Mouse (Mus musculus) lung, postnatal 0 days (tissue): ENCODE results near the gene Shroom2. TPM values are rescaled to one million over a fixed set of nuclear protein-coding genes. Genes with fewer than 3 reads are reported as not detected.

Experiments
- ATAC-seq: fragments of 200-750 bp; cut with Nextera tagmentation; 2 replicates; pipeline ENCODE4 v1.8.0; 2017; ENCODE audit warnings: moderate library complexity
- DNase-seq: peaks from one replicate; pipeline ENCODE4 v3.0.0-alpha.2; 2016; ENCODE audit warnings: low spot score
- H3K27ac ChIP-seq: fragments of 300-500 bp; sonication (generic); 2 replicates; pipeline ENCODE4 v1.5.1; 2014; ENCODE audit warnings: antibody characterized with exemption, mild to moderate bottlenecking, low read length, mixed read lengths
- H3K27me3 ChIP-seq: fragments of 300-500 bp; sonication (generic); replicated peaks from 2 replicates; pipeline ENCODE4 v1.6.1; 2014; ENCODE audit warnings: low read length, mixed read lengths; ENCODE audit not compliant: insufficient read depth
- H3K36me3 ChIP-seq: fragments of 300-500 bp; sonication (generic); 2 replicates; pipeline ENCODE4 v1.6.1; 2014; ENCODE audit warnings: low read length, mixed read lengths; ENCODE audit not compliant: insufficient read depth
- H3K4me1 ChIP-seq: fragments of 300-500 bp; sonication (generic); 2 replicates; pipeline ENCODE4 v1.6.1; 2014; ENCODE audit warnings: antibody characterized with exemption, low read depth, low read length, mixed read lengths; ENCODE audit not compliant: insufficient read depth
- H3K4me2 ChIP-seq: fragments of 300-500 bp; sonication (generic); replicated peaks from 2 replicates; pipeline ENCODE4 v1.6.1; 2014; ENCODE audit warnings: low read depth, mild to moderate bottlenecking, low read length, moderate library complexity, mixed read lengths
- H3K4me3 ChIP-seq: fragments of 300-500 bp; sonication (generic); 2 replicates; pipeline ENCODE4 v1.5.1; 2014; ENCODE audit warnings: low read depth, low read length
- H3K9ac ChIP-seq: fragments of 300-500 bp; sonication (generic); replicated peaks from 2 replicates; pipeline ENCODE4 v1.6.1; 2014; ENCODE audit warnings: low read depth, mild to moderate bottlenecking
- H3K9me3 ChIP-seq: fragments of 300-500 bp; sonication (generic); 2 replicates; pipeline ENCODE4 v1.6.1; 2016; ENCODE audit warnings: low read length, mixed read lengths
- CTCF ChIP-seq: IDR thresholded peaks from 2 replicates; pipeline ENCODE4 v1.5.1; 2016; ENCODE audit warnings: antibody characterized with exemption, mild to moderate bottlenecking
- EP300 ChIP-seq: IDR thresholded peaks from 2 replicates; pipeline ENCODE4 v1.6.1; 2016; ENCODE audit warnings: antibody characterized with exemption, mild to moderate bottlenecking, control low read depth
- WGBS: fragments of 180-500 bp; shearing (Covaris S2); extraction: QIAGEN DNeasy Blood & Tissue Kit; methylation state at CpG from one replicate; pipeline ENCODE4 v1.1.7; 2014; 5-methylcytosine and 5-hydroxymethylcytosine counted together
- polyA plus RNA-seq: library from polyadenylated mRNA; unstranded; fragments of >200 nt; fragmentation: Nextera tagmentation; extraction: Ambion mirVana; gene quantifications from 2 replicates; pipeline ENCODE4 v1.2.1, GENCODE M21; 2015

Gene Shroom2
- 5.0 and 5.8 TPM in 2 replicates for polyA plus RNA-seq

DNA sequence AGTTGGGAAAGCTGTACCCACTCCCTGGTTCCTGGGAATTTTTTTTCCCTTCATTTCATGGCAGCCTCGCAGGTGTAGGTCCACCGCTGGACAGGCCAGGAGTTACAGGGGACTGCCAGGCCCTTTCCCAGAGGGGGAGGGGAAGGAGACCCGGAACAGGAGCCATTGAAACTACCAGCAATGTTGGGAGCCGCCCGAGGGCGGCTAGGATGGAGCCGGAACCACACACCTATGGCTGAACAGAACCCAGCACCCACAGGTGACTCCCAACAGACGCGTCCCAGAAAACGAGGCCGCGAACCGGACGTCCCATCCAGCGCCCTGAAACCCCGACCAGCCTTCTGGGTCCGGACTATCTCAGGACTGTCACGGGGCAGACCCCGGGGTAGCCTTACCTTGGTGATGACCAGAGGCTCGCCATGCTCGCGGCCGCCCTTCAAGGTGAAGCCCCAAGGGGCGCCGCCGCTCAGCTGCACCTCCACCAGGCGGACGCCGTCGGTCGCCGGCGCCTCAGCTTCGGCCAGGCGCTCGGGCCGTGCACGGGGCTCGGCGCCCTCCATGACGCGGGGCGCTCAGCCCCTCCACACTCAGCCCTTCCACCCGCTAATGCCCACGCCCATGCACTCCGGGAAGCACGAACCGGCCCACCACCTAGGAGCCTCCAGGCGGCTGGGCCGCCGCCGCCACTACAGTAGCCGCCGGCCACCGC is at the start of gene Shroom2:
Shroom2 (minus strand) TSS at position 575 of the 709 bp plus-strand sequence.
- Histone ChIP-seq H3K9ac (peak within 1 kb of the TSS; percentile 64), H3K4me3 (peak within 1 kb of the TSS; percentile 61), H3K9me3 (no peaks in the 10 kb centered on the region), H3K4me1 (no peaks in the 10 kb centered on the region), H3K4me2 (peak within 1 kb of the TSS; percentile 54), H3K27ac (peak within 1 kb of the TSS; percentile 86), H3K27me3 (no peaks in the 10 kb centered on the region), H3K36me3 (no peaks in the 10 kb centered on the region)
- WGBS, result 10% methylated on average over 25 of the region's 55 CpGs
- ATAC-seq (peak; percentile 65), DNase-seq (peak; percentile 11)
- TF ChIP-seq EP300, result no peak
- no peak for TF ChIP-seq CTCF

DNA sequence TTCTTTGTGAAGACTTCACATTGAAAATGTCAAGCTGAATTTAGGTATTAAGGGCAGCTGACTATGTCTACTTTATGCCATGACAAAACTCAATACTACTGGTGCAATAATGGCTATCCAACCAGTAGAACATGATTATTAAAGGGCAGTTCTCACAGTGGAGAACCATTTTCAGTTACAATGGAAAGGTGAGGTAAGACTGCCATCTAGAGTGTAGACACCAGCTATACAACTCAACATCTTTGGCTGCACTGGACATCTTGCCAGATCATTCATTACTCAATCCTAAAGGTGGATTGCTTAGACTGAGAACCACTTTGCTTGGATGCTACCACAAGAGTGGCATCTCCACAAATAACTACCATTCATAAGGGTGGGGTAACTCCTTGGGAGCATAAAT is 49.7 kb upstream of the Shroom2 start:
- H3K9me3 ChIP-seq, result no peaks in the 10 kb centered on the region
- H3K36me3 ChIP-seq, result no peaks in the 10 kb centered on the region
- peak; percentile 32; the same call in 1 of the 2 replicates for ATAC-seq
- H3K27ac ChIP-seq, result no peak overlapping the region
- H3K27me3 ChIP-seq, result no peaks in the 10 kb centered on the region
- DNase-seq, result peak; percentile 49
- H3K4me3 ChIP-seq, result no peak overlapping the region
- H3K9ac ChIP-seq, result no peak overlapping the region
- no peaks in the 10 kb centered on the region for H3K4me1 ChIP-seq
- TF ChIP-seq CTCF, result peak; percentile 72
- TF ChIP-seq EP300, result no peak
- no peak overlapping the region for H3K4me2 ChIP-seq

DNA sequence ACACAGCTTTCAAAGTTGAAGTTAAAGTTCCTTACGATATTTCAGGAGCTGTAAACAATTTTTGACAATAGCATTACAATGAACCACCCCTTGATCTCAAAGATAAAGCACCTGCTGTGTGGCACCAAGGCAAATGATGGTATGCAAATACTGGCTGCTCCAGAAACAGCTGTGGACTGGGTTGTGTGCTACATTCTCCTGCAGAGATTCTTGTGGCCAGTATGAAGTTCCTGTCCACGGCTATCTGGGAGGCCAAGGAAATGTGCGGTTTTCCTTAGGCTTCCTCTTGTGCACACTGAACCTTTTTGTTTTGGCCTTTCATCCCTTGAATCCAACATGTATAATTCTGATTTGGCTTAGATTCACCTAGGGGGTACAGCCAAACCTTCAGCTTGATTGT is 44.1 kb upstream of the Shroom2 start:
- H3K4me3 ChIP-seq, result no peak overlapping the region
- H3K27ac ChIP-seq, result no peak overlapping the region
- no peaks in the 10 kb centered on the region for H3K36me3 ChIP-seq
- H3K9ac ChIP-seq, result no peak overlapping the region
- 46% methylated on average over 3 of the region's 3 CpGs for WGBS
- DNase-seq (no peak), ATAC-seq (no peak)
- TF ChIP-seq EP300 (no peak), CTCF (no peak)
- H3K9me3 ChIP-seq, result no peaks in the 10 kb centered on the region
- H3K27me3 ChIP-seq, result no peaks in the 10 kb centered on the region
- no peaks in the 10 kb centered on the region for H3K4me1 ChIP-seq
- no peak overlapping the region for H3K4me2 ChIP-seq

DNA sequence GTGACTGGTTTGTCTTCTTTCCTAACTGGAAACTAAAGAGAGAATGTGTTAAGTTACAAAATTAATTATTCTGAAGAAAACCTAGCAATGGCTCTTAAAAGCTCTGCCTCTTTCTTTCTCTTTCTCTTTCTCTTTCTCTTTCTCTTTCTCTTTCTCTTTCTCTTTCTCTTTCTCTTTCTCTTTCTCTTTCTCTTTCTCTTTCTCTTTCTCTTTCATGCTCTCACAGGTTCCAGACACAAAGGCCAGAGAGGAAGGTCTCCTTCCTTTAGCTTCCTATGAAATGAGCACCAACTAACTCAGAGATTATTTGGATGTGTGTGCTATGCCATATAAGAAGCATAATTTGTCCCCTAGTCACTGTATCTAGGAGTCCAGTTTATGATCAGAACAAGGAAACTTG is 36.1 kb upstream of the Shroom2 start:
- DNase-seq, result no peak

DNA sequence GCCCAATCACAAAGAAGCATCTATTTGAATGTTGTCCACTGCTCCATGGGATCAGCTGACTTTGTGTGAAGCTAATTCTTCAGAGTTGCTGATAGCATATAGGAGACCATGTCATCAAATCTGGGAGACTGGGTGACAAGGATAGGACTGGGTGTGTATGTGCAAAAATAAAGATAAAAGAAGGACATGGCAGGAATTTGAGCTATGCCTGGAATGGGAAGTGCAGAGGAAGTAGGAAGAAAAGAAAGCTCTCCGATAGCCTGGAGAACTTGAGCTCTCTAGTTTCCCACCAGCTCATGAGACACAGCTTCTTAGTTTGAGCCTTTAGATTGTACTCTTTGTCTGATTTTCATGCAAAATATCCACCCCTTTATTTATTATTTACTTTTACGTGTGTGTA is 19.3 kb upstream of the Shroom2 start:
- H3K36me3 ChIP-seq, result no peaks in the 10 kb centered on the region
- H3K4me3 ChIP-seq, result no peak overlapping the region
- H3K9me3 ChIP-seq, result no peaks in the 10 kb centered on the region
- peak overlapping the region; percentile 43; the same call in 1 of the 2 replicates for H3K27ac ChIP-seq
- H3K9ac ChIP-seq, result no peak overlapping the region
- no peaks in the 10 kb centered on the region for H3K4me1 ChIP-seq
- H3K4me2 ChIP-seq, result no peak overlapping the region
- no peak for ATAC-seq
- no peaks in the 10 kb centered on the region for H3K27me3 ChIP-seq
- TF ChIP-seq CTCF (no peak), EP300 (no peak)
- no peak for DNase-seq
- WGBS, result 51% methylated on average over 2 of the region's 2 CpGs

More for the DNA sequence above, 36.1 kb upstream of the Shroom2 start:
- H3K9me3 ChIP-seq, result no peaks in the 10 kb centered on the region
- H3K4me3 ChIP-seq, result no peak overlapping the region
- H3K27ac ChIP-seq, result no peak overlapping the region
- H3K9ac ChIP-seq, result no peak overlapping the region
- TF ChIP-seq EP300 (no peak), CTCF (no peak)
- no peaks in the 10 kb centered on the region for H3K4me1 ChIP-seq
- no peaks in the 10 kb centered on the region for H3K27me3 ChIP-seq
- H3K36me3 ChIP-seq, result no peaks in the 10 kb centered on the region
- no peak overlapping the region for H3K4me2 ChIP-seq
- no peak for ATAC-seq

DNA sequence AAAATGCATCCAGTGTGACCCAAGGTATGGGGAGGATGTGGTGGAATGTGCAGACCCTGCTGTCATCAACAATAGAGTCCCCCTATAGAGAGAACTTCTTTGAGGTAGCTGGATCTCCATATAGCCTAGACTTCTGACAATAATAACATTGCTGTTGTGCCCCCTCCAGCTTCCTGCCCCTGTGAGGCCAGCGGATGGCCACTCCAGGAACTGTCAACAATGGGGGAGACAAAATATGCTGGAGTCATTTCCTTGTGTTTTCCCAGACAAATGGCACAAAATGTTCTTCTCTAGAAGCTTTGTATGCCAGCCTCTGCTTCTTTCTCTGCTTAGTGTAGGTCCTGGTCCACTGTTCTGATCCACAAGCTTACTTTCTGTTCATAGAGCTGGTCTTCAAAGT is 18.9 kb upstream of the Shroom2 start:
- Histone ChIP-seq H3K9me3 (no peaks in the 10 kb centered on the region), H3K9ac (no peak overlapping the region), H3K4me2 (no peak overlapping the region), H3K27ac (0 out of 2 replicates have a peak overlapping the region, but pooled peaks have one; percentile 43), H3K4me3 (no peak overlapping the region), H3K27me3 (no peaks in the 10 kb centered on the region), H3K36me3 (no peaks in the 10 kb centered on the region), H3K4me1 (no peaks in the 10 kb centered on the region)
- DNase-seq (peak; percentile 7), ATAC-seq (peak; percentile 52)
- TF ChIP-seq CTCF (no peak), EP300 (peak; percentile 57)
- whole genome bisulfite sequencing, result 47% methylated on average over 1 of the region's 1 CpGs
